Mouse (Mus musculus): ENCODE results near the gene Isg20l2.

DNA sequence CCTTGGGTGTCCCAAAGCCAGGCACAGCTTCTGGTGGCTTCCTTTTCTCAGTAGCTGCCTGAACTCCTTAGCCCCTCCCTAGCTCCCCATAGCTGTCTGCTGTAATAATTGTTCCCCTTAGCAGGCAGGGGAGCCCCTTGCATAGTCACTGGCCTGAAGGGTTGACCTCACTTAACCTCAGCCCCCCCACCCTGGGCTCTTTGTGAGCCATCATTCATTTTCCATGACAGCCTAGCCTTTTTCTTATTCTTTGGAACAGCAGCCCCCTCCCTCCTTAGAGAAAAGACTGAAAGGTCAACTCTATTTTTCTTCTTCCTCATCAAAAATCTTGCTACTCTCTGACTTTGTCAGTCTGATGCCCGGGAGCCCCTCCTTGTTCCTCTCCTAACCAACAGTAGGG is 28.9 kb downstream of the Isg20l2 start:
- TF ChIP-seq CTCF (IDR thresholded peaks at IDR 0.05; ENCODE audit: low read depth) (no peak), EP300 (IDR thresholded peaks at IDR 0.05; ENCODE audit: low read depth) (no peak)

Data from heart, postnatal 0 days (tissue).